Mouse (Mus musculus) spleen, adult 2 months (tissue): Measurements from ENCODE around the gene Aatk.

Source experiments
- CTCF ChIP-seq: fragments of 200-500 bp; IDR thresholded peaks from 2 replicates; pipeline ENCODE4 v1.5.1; 2011; ENCODE audit warnings: mild to moderate bottlenecking, inconsistent platforms; ENCODE audit not compliant: insufficient read depth, insufficient read length, insufficient replicate concordance; ENCODE audit errors: extremely low read depth
- POLR2A ChIP-seq: fragments of 200-500 bp; IDR thresholded peaks from 2 replicates; pipeline ENCODE4 v1.6.1; 2011; ENCODE audit warnings: low read depth, low read length, inconsistent platforms

DNA sequence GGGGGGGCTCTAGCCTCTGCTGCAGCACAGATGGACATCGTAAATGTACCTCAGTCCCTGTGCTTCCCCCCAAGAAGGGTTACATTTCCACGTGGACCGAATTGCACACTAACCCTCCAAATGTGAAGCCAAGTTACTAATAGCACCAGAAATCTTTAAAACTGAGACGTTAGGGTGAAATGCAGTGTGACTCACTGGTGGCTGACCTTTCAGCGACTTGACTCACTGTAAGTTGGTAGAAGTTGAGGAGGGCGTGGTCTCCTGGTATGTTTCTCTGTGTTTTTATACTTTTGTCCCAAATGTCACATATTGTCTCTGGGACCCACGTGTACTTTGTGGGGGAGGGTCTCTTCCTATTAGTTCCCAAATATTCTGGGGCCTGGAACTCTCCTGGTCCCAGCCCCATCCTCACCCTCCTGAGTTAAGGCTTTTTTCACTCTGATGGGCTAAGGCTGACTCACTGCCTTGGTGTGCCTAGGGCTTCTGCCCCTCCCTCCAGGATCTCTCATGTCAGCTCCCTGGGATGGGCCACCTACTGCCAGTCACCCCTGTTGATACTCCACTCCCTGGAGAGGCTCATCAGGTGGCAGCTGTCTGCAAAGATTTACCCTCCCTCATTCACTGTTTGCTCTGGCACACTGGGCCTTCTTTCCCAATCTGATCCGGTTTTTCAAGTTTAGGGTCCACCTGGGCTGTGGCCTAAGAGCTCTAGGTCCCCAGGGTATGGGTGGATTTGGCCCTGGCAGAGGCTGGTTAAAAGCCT lies 71.0 kb downstream of the Aatk start:
- TF ChIP-seq CTCF (no peak), POLR2A (no peak)
